Mouse (Mus musculus): ENCODE results near the gene Gpatch3.

DNA sequence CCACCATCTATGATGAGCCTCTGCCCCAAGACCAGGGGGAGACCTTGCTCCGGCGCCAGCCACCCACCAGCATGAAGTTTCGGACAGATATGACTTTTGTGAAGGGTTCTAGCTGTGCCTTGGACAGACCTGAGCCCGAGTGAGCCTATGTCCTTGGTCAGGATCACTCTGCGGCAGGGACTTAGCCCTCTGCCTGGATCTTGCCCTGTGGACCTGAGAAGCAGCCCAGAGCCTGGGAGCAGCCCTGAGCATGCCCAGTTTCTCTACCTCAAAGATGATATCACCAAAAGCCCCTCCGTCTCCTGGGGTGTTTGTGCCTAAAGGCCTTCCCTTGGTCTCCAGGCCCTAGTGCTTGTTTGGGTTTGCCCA is 9.1 kb downstream of the Gpatch3 start:
- TF ChIP-seq CTCF (IDR thresholded peaks at IDR 0.05; ENCODE audit: borderline replicate concordance, control insufficient read depth, extremely low read depth, insufficient read depth, low read length, poor library complexity) (no peak), POLR2A (IDR thresholded peaks at IDR 0.05; ENCODE audit: control insufficient read depth, extremely low read depth, insufficient read depth, low read length, poor library complexity) (no peak)
